Mouse (Mus musculus) limb, embryonic 11.5 days (tissue): Measurements from ENCODE around the gene Camk1d. TPM values are rescaled to one million over a fixed set of nuclear protein-coding genes. Genes with fewer than 3 reads are reported as not detected.

Source experiments
- ATAC-seq: fragments of 200-750 bp; cut with Nextera tagmentation; 2 replicates; pipeline ENCODE4 v1.8.0; 2017; ENCODE audit warnings: low read depth; ENCODE audit not compliant: insufficient number of reproducible peaks, low FRiP score, low TSS enrichment
- DNase-seq: peaks from one replicate; pipeline ENCODE4 v3.0.0-alpha.2; 2015; ENCODE audit warnings: low spot score
- H3K27ac ChIP-seq: fragments of 300-500 bp; sonication (generic); replicated peaks from 2 replicates; pipeline ENCODE4 v1.5.1; 2014; ENCODE audit warnings: low read depth, mild to moderate bottlenecking, low read length
- H3K27me3 ChIP-seq: fragments of 300-500 bp; sonication (generic); 2 replicates; pipeline ENCODE4 v1.6.1; 2014; ENCODE audit warnings: mild to moderate bottlenecking, low read length, mixed read lengths; ENCODE audit not compliant: control insufficient read depth, insufficient read depth
- H3K36me3 ChIP-seq: fragments of 300-500 bp; sonication (generic); 2 replicates; pipeline ENCODE4 v1.6.1; 2014; ENCODE audit warnings: mild to moderate bottlenecking, low read length, moderate library complexity, mixed read lengths; ENCODE audit not compliant: control insufficient read depth, insufficient read depth
- H3K4me1 ChIP-seq: fragments of 300-500 bp; sonication (generic); 2 replicates; pipeline ENCODE4 v1.6.1; 2014; ENCODE audit warnings: low read length, mixed read lengths; ENCODE audit not compliant: control insufficient read depth, insufficient read depth
- H3K4me2 ChIP-seq: fragments of 300-500 bp; sonication (generic); 2 replicates; pipeline ENCODE4 v1.6.1; 2014; ENCODE audit warnings: low read depth, mild to moderate bottlenecking, moderate library complexity; ENCODE audit not compliant: severe bottlenecking
- H3K4me3 ChIP-seq: fragments of 300-500 bp; sonication (generic); 2 replicates; pipeline ENCODE4 v1.5.1; 2014; ENCODE audit warnings: low read depth, low read length
- H3K9ac ChIP-seq: fragments of 300-500 bp; sonication (generic); 2 replicates; pipeline ENCODE4 v1.6.1; 2014; ENCODE audit warnings: mild to moderate bottlenecking, low read length
- H3K9me3 ChIP-seq: fragments of 300-500 bp; sonication (generic); 2 replicates; pipeline ENCODE4 v1.6.1; 2016; ENCODE audit warnings: low read length; ENCODE audit not compliant: control insufficient read depth
- WGBS: fragments of 180-500 bp; shearing (Covaris S2); extraction: QIAGEN DNeasy Blood & Tissue Kit; methylation state at CpG from one replicate; pipeline ENCODE4 v1.1.7; 2014; 5-methylcytosine and 5-hydroxymethylcytosine counted together
- polyA plus RNA-seq: library from polyadenylated mRNA; unstranded; fragments of >200 nt; fragmentation: Nextera tagmentation; extraction: Ambion mirVana; gene quantifications from 2 replicates; pipeline ENCODE4 v1.2.1, GENCODE M21; 2014

Camk1d gene
- polyA plus RNA-seq, 1 experiment from 2014 or later, result 0.92 TPM

DNA sequence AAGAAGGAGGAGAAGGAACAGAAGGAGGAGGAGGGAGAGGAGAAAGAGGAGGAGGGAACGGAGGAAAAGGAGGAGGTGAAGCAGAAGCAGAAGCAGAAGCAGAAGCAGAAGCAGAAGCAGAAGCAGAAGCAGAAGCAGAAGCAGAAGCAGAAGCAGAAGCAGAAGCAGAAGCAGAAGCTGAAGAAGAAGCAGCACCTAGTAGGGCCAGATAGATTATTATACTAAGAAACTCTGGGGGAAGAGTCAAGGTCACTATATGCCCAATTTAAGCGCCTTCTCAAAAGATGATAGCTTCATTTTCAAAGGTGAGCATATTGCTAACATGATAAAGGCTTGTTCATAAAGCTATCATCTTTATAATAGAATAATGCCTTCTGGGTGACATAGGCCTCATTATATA, 11.9 kb downstream of the Camk1d start:
- ATAC-seq (no peak), DNase-seq (no peak)
- Histone ChIP-seq H3K36me3 (no peaks in the 10 kb centered on the region), H3K4me2 (no peak overlapping the region), H3K4me1 (no peaks in the 10 kb centered on the region), H3K9ac (no peak overlapping the region), H3K9me3 (no peaks in the 10 kb centered on the region), H3K27ac (no peak overlapping the region), H3K4me3 (no peak overlapping the region), H3K27me3 (no peaks in the 10 kb centered on the region)
- 90% methylated on average over 2 of the region's 2 CpGs for WGBS

DNA sequence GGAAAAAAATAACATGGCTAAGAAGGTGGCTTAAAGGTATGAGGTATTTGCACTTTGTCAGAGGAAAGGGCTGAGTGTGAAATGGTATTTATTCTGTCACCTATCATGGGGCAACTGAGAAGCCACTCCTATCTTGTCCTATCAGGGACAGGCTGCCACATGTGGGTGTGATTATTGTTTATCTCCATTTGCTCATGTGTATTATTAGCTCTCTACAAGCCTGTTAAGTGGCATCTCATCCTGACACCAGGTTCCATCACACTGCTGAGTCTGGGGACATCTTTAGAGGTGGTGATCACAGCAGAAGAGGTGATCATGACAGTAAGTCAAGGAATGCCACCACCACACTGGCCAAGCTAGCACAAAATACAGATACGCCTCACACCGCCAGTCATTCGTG, 13.4 kb downstream of the Camk1d start:
- H3K4me2 ChIP-seq, result no peak overlapping the region
- H3K9me3 ChIP-seq, result no peaks in the 10 kb centered on the region
- no peaks in the 10 kb centered on the region for H3K27me3 ChIP-seq
- DNase-seq (no peak), ATAC-seq (no peak)
- no peak overlapping the region for H3K9ac ChIP-seq
- WGBS, result 96% methylated on average over 3 of the region's 3 CpGs
- H3K27ac ChIP-seq, result no peak overlapping the region
- no peaks in the 10 kb centered on the region for H3K36me3 ChIP-seq
- H3K4me3 ChIP-seq, result no peak overlapping the region
- H3K4me1 ChIP-seq, result no peaks in the 10 kb centered on the region

DNA sequence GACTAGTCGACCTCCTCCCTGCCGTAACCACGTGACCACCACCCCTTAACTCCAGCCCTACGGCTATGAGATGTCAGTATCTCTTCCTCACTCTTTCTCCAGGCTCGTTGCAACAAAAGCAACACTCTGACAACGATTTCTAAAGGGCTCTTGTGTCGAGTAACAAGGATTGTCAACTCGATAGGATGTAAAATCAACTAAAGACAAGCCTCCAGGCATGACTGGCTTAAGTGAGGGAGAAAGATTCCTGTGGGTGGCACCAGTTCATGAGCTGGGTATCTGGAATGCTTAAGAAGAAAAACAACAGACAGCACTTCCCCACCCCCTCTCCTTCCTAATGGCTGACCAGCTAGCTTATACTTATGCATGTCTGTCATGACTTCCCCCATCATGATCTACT, 15.9 kb downstream of the Camk1d start:
- H3K4me3 ChIP-seq, result no peak overlapping the region
- H3K27me3 ChIP-seq, result no peaks in the 10 kb centered on the region
- ATAC-seq (no peak), DNase-seq (no peak)
- H3K4me1 ChIP-seq, result no peaks in the 10 kb centered on the region
- no peak overlapping the region for H3K4me2 ChIP-seq
- no peak overlapping the region for H3K27ac ChIP-seq
- H3K36me3 ChIP-seq, result no peaks in the 10 kb centered on the region
- WGBS, result 84% methylated on average over 8 of the region's 8 CpGs
- H3K9me3 ChIP-seq, result no peaks in the 10 kb centered on the region
- no peak overlapping the region for H3K9ac ChIP-seq

DNA sequence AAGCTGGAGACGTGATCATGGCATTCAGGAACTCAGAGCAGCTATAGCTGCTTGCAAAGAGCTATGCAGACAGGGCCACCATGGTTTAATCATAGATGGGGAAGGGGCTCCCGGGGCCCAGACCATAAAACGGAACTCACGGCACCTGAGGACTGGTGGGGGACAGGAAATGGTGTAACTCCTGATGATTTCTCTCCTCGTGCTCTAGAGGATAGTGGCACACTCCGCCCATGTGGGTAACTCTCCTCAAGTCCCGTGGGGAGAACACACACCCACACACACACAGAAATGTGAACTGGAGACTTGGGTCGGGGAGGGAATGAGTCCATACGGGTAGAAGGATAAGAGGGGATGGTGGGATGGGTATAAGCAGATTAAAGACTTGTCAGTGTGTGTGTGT, 20.2 kb downstream of the Camk1d start:
- H3K9ac ChIP-seq, result no peak overlapping the region
- 82% methylated on average over 9 of the region's 9 CpGs for WGBS
- no peak overlapping the region for H3K27ac ChIP-seq
- H3K9me3 ChIP-seq, result no peaks in the 10 kb centered on the region
- DNase-seq (no peak), ATAC-seq (no peak)
- no peaks in the 10 kb centered on the region for H3K36me3 ChIP-seq
- no peaks in the 10 kb centered on the region for H3K27me3 ChIP-seq
- H3K4me3 ChIP-seq, result no peak overlapping the region
- H3K4me2 ChIP-seq, result no peak overlapping the region
- no peaks in the 10 kb centered on the region for H3K4me1 ChIP-seq

DNA sequence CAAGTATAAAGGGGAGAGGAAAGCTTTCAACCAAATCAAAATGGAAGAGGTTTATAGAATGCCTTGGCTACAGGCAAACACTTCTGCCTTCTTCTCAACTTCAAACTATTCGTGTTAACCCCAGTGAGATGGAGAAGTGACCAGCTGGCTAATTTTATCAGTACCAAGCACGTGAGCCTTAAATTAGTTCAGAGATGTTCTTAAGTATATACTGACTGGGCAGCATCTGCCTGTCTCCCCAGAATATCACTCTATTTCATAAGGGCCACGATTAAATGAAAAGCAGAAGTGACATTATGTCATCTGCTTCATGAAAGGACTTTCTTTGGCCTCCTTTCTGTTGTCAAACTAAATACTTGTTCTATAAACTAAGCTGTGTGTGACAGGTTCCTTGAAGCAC, 22.6 kb downstream of the Camk1d start:
- Histone ChIP-seq H3K9me3 (no peaks in the 10 kb centered on the region), H3K4me3 (no peak overlapping the region), H3K27me3 (no peaks in the 10 kb centered on the region), H3K4me2 (no peak overlapping the region), H3K27ac (no peak overlapping the region), H3K4me1 (no peaks in the 10 kb centered on the region), H3K36me3 (no peaks in the 10 kb centered on the region), H3K9ac (no peak overlapping the region)
- WGBS, result 85% methylated on average over 3 of the region's 3 CpGs
- ATAC-seq (no peak), DNase-seq (no peak)

DNA sequence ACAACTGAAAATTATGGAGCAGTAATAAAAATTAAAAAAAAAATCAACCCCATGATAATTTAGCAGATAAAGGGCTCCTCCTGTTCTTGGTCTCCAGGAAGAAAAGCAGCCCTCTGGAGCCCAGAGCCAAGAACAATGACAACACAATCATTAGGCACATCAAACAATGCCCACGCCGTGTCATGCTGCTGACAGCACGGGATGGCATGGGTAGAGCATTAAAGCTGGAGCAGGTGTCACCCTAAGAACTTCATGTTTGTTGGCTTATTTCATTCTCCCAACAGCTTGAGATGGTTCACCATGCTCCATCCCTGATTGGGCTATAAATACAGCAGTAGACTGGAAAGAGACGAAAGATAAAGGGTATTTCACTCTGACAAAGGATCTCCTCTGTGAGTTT, 30.9 kb downstream of the Camk1d start:
- no peaks in the 10 kb centered on the region for H3K36me3 ChIP-seq
- DNase-seq (no peak), ATAC-seq (no peak)
- no peak overlapping the region for H3K4me2 ChIP-seq
- H3K4me3 ChIP-seq, result no peak overlapping the region
- no peaks in the 10 kb centered on the region for H3K27me3 ChIP-seq
- no peaks in the 10 kb centered on the region for H3K4me1 ChIP-seq
- no peak overlapping the region for H3K27ac ChIP-seq
- H3K9ac ChIP-seq, result no peak overlapping the region
- no peaks in the 10 kb centered on the region for H3K9me3 ChIP-seq
- WGBS, result 97% methylated on average over 4 of the region's 4 CpGs

DNA sequence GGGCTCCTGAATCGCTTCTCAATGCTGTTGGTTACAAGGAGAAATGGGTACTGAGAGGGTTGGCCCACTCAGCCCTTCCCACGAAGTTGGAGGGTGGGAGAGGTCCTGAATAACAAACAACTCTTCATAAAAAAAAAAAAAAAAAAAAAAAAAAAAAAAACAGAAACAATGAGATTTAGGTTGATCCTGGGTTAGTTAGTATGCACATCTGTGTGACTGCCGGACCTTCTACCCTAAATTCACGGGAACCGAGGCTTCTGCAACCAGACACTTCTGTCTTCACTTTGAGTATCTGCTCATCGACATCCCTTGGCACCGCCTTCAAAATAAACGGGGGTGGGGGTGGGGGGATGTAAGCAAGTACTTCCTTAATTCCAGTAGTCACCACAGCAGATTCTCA, 32.4 kb downstream of the Camk1d start:
- Histone ChIP-seq H3K27ac (no peak overlapping the region), H3K4me2 (no peak overlapping the region), H3K27me3 (no peaks in the 10 kb centered on the region), H3K9me3 (no peaks in the 10 kb centered on the region), H3K9ac (no peak overlapping the region), H3K36me3 (no peaks in the 10 kb centered on the region), H3K4me1 (no peaks in the 10 kb centered on the region), H3K4me3 (no peak overlapping the region)
- DNase-seq, result no peak
- ATAC-seq, result no peak
- WGBS, result 82% methylated on average over 8 of the region's 8 CpGs

DNA sequence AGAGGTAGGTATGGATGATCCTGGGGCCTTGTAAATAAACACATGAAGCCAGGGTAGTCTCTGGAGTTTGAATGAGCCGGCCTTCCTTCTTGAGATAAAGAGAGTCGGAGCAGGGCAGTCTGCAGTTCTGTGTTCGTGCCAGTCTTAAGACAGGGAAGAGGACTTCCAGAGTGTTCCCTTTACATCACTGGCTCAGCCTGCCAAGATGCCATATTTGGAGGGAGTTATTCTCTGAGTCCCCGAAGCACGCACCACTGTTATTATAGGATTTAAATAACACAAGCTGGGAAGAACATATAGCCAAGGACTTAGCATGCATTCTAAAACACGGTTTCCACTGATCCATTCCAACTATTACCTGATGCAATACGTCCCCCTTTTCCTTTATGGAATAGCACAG, 33.0 kb downstream of the Camk1d start:
- no peak for DNase-seq
- ATAC-seq, result no peak
- Histone ChIP-seq H3K27ac (no peak overlapping the region), H3K27me3 (no peaks in the 10 kb centered on the region), H3K9ac (no peak overlapping the region), H3K4me1 (peaks cover 4% of the 10 kb centered on the region; the same call in 1 of the 2 replicates), H3K9me3 (no peaks in the 10 kb centered on the region), H3K36me3 (no peaks in the 10 kb centered on the region), H3K4me2 (no peak overlapping the region), H3K4me3 (no peak overlapping the region)
- 94% methylated on average over 7 of the region's 7 CpGs for WGBS

DNA sequence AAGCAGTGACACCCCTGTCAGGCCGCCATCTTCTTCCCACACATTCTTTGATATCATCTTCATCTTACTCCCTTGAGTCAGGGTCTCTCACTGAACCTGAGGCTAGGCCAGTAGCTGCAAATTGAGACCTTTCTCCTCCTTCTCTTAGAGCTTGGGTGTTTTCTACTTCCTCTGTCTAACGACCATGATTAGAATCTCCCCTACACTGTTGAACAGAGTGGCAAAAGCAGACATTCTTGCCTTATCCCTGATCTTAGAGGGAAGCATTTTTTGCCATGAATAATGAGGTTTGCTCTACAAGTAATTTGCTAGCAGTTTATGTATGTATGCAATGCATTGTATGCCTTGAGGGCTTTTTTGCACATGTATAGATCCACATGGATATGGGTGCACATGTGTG, 35.3 kb downstream of the Camk1d start:
- DNase-seq (no peak), ATAC-seq (no peak)
- Histone ChIP-seq H3K4me1 (peaks cover 7% of the 10 kb centered on the region; the same call in 1 of the 2 replicates), H3K9ac (no peak overlapping the region), H3K4me2 (no peak overlapping the region), H3K9me3 (no peaks in the 10 kb centered on the region), H3K36me3 (no peaks in the 10 kb centered on the region), H3K4me3 (no peak overlapping the region), H3K27me3 (no peaks in the 10 kb centered on the region), H3K27ac (no peak overlapping the region)
- WGBS, result 75% methylated on average over 2 of the region's 2 CpGs
